Mouse (Mus musculus) forebrain, embryonic 13.5 days (tissue): ENCODE data around the gene Sod1. TPM values are rescaled to one million over a fixed set of nuclear protein-coding genes. Genes with fewer than 3 reads are reported as not detected.
"Not testable (repeated sequence)": the region's sequence is repeated elsewhere in the genome, so short reads cannot be mapped to it uniquely, and the experiment has no call there.

Source experiments
- ATAC-seq: fragments of 200-750 bp; cut with Nextera tagmentation; 2 replicates; pipeline ENCODE4 v1.8.0; 2017
- H3K27ac ChIP-seq: fragments of 300-500 bp; sonication (generic); 2 replicates; pipeline ENCODE4 v1.5.1; 2015; ENCODE audit warnings: inconsistent platforms, mild to moderate bottlenecking, moderate library complexity
- H3K27me3 ChIP-seq: fragments of 300-500 bp; sonication (generic); 2 replicates; pipeline ENCODE4 v1.6.1; 2015; ENCODE audit warnings: mild to moderate bottlenecking, inconsistent platforms
- H3K36me3 ChIP-seq: fragments of 300-500 bp; sonication (generic); 2 replicates; pipeline ENCODE4 v1.6.1; 2015; ENCODE audit warnings: mild to moderate bottlenecking, inconsistent platforms; ENCODE audit not compliant: poor library complexity, severe bottlenecking
- H3K4me1 ChIP-seq: fragments of 300-500 bp; sonication (generic); 2 replicates; pipeline ENCODE4 v1.6.1; 2015; ENCODE audit warnings: inconsistent platforms
- H3K4me2 ChIP-seq: fragments of 300-500 bp; sonication (generic); 2 replicates; pipeline ENCODE4 v1.6.1; 2015; ENCODE audit warnings: inconsistent platforms, mild to moderate bottlenecking, moderate library complexity
- H3K4me3 ChIP-seq: fragments of 300-500 bp; sonication (generic); 2 replicates; pipeline ENCODE4 v1.5.1; 2015; ENCODE audit warnings: mild to moderate bottlenecking, inconsistent platforms
- H3K9ac ChIP-seq: fragments of 300-500 bp; sonication (generic); 2 replicates; pipeline ENCODE4 v1.6.1; 2015; ENCODE audit warnings: mild to moderate bottlenecking, inconsistent platforms
- H3K9me3 ChIP-seq: fragments of 300-500 bp; sonication (generic); replicated peaks from 2 replicates; pipeline ENCODE4 v1.6.1; 2016; ENCODE audit warnings: inconsistent platforms
- WGBS: fragments of 180-500 bp; shearing (Covaris S2); methylation state at CpG from one replicate; pipeline ENCODE4 v1.1.7; 2015; 5-methylcytosine and 5-hydroxymethylcytosine counted together
- polyA plus RNA-seq: library from polyadenylated mRNA; unstranded; fragments of >200 nt; fragmentation: Nextera tagmentation; extraction: Ambion mirVana; gene quantifications from 2 replicates; pipeline ENCODE4 v1.2.1, GENCODE M21; 2015

Gene Sod1
- polyA plus RNA-seq, 1 experiment from 2014 or later: 979 TPM

DNA sequence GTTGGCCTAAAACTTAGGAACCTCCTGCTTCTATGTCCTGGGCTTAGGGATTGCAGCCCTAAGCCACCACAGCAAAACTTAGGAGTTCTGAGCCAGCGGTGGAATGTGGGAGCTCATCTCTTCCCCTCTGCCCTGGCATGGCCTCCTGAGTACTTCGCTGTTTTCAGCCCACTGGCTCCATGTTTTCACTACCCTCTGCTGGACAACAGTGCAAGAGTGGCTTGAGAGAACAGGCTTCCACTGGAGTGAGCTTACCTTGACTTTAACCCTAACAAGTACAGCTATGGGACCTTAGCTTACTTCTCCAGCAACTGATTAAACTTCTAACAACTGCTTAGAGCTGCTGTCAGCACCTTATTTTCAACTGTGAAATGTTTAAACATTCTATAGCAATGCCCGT, 14.6 kb downstream of the Sod1 start:
- no peak overlapping the region for H3K4me3 ChIP-seq
- no peak overlapping the region for H3K4me2 ChIP-seq
- H3K4me1 ChIP-seq: peaks cover 9% of the 10 kb centered on the region
- 92% methylated on average over 3 of the region's 3 CpGs for WGBS
- peaks cover 23% of the 10 kb centered on the region for H3K36me3 ChIP-seq
- H3K27ac ChIP-seq: no peak overlapping the region
- H3K27me3 ChIP-seq: no peaks in the 10 kb centered on the region
- no peak for ATAC-seq
- H3K9ac ChIP-seq: no peak overlapping the region
- no peaks in the 10 kb centered on the region for H3K9me3 ChIP-seq

GRCm38 (mm10) chr16:90239128-90239746, 18.7 kb downstream of the Sod1 start:
- Histone ChIP-seq H3K9ac (no peak overlapping the region), H3K9me3 (no peaks in the 10 kb centered on the region), H3K27me3 (no peaks in the 10 kb centered on the region), H3K27ac (no peak overlapping the region), H3K4me3 (no peak overlapping the region), H3K4me2 (no peak overlapping the region), H3K4me1 (peaks cover 7% of the 10 kb centered on the region), H3K36me3 (peaks cover 59% of the 10 kb centered on the region)
- 89% methylated on average over 6 of the region's 6 CpGs for WGBS
- no peak for ATAC-seq

- Histone ChIP-seq H3K9ac (no peak overlapping the region), H3K4me3 (no peak overlapping the region), H3K4me1 (no peaks in the 10 kb centered on the region), H3K36me3 (peaks cover 82% of the 10 kb centered on the region), H3K27me3 (no peaks in the 10 kb centered on the region), H3K9me3 (no peaks in the 10 kb centered on the region), H3K4me2 (no peak overlapping the region), H3K27ac (no peak overlapping the region)
- 87% methylated on average over 4 of the region's 4 CpGs for WGBS
- ATAC-seq: no peak
Measured at GRCm38 (mm10) chr16:90241875-90242274, 21.3 kb downstream of the Sod1 start.

DNA sequence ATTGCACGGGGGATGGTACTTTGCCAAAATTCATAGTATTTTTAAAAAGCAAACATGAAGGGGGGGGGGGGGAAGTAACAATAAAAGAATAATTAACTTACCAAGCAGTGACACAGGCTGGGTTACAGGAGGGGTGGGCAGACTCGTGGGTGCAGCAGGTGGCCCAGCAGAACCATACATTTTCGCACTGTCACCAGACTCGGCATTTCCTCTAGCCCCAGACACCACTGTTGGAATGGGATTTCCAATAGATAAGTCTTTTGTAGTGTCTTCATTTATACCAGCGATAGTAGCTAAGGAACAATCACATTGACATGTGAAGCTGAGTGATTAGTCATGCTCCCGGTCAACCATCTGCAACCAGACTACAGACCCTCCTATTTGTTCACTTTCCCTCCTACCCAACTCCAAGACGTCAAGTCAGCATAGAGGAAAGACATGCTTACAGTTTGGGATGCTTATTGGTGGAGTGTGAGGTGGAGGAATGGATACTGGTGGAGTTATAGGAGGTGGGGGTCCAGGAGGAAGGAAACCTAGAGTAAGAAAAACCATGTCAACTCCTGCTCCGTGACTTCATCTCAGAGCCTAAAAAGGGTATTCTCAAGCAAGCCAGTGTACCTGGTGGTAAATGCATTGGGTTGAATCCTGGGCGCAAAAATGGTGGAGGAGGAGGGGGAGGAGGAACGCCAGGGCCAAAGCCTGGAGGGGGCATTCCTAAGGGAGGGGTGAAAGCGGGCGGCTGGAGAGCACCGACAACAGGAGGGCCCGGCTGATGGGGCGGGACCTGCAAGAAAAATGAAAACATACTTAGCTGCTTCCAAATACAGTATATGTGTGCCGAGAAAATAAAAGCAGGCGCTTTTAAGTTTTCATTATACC, 22.1 kb downstream of the Sod1 start:
- Histone ChIP-seq H3K4me1 (no peaks in the 10 kb centered on the region), H3K27ac (no peak overlapping the region), H3K4me3 (no peak overlapping the region), H3K36me3 (peaks cover 89% of the 10 kb centered on the region), H3K9me3 (no peaks in the 10 kb centered on the region), H3K4me2 (no peak overlapping the region), H3K27me3 (no peaks in the 10 kb centered on the region), H3K9ac (no peak overlapping the region)
- ATAC-seq: no peak
- 84% methylated on average over 17 of the region's 17 CpGs for WGBS

DNA sequence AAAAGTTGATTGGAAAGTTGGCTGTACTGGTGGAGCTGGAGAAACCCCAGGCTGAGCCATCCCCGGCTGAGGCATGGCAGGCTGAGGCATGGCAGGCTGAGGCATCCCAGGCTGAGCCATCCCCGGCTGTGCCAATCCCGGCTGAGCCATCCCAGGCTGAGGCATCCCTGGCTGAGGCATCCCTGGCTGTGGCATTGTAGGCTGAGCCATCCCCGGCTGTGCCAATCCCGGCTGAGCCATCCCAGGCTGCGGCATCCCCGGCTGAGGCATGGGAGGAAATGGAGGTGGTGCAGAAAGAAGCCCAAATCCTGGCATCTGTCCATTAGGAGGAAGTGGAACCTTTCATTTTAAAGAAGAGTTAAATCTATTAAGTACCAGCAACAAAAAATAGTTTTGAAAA, 29.5 kb downstream of the Sod1 start:
- Histone ChIP-seq H3K27me3 (no peaks in the 10 kb centered on the region), H3K4me1 (no peaks in the 10 kb centered on the region), H3K27ac (no peak overlapping the region), H3K36me3 (peaks cover 83% of the 10 kb centered on the region), H3K9me3 (no peaks in the 10 kb centered on the region), H3K4me3 (no peak overlapping the region), H3K9ac (no peak overlapping the region), H3K4me2 (no peak overlapping the region)
- no peak for ATAC-seq
- WGBS: 89% methylated on average over 7 of the region's 7 CpGs

GRCm38 (mm10) chr16:90251256-90251655, 30.7 kb downstream of the Sod1 start:
- H3K9ac ChIP-seq, ATAC-seq, H3K27ac ChIP-seq, H3K4me1 ChIP-seq, H3K4me3 ChIP-seq, H3K4me2 ChIP-seq, H3K27me3 ChIP-seq, H3K9me3 ChIP-seq: not testable (repeated sequence)
- H3K36me3 ChIP-seq: peaks cover 79% of the 10 kb centered on the region
- 90% methylated on average over 3 of the region's 3 CpGs for WGBS

- Histone ChIP-seq H3K4me2 (no peak overlapping the region), H3K36me3 (peaks cover 80% of the 10 kb centered on the region), H3K4me1 (no peaks in the 10 kb centered on the region), H3K27me3 (no peaks in the 10 kb centered on the region), H3K9me3 (no peaks in the 10 kb centered on the region), H3K4me3 (no peak overlapping the region), H3K9ac (no peak overlapping the region), H3K27ac (no peak overlapping the region)
- no peak for ATAC-seq
- WGBS: 91% methylated on average over 2 of the region's 2 CpGs
Measured at GRCm38 (mm10) chr16:90252521-90252920, 32.0 kb downstream of the Sod1 start.

- H3K36me3 ChIP-seq: peaks cover 69% of the 10 kb centered on the region
- WGBS: 92% methylated on average over 7 of the region's 7 CpGs
- H3K4me2 ChIP-seq: no peak overlapping the region
- ATAC-seq: no peak
- no peaks in the 10 kb centered on the region for H3K9me3 ChIP-seq
- H3K9ac ChIP-seq: no peak overlapping the region
- H3K27me3 ChIP-seq: no peaks in the 10 kb centered on the region
- no peak overlapping the region for H3K4me3 ChIP-seq
- no peak overlapping the region for H3K27ac ChIP-seq
- no peaks in the 10 kb centered on the region for H3K4me1 ChIP-seq
Measured at GRCm38 (mm10) chr16:90258950-90259349, 38.4 kb downstream of the Sod1 start.

- Histone ChIP-seq H3K4me1 (no peaks in the 10 kb centered on the region), H3K9ac (no peak overlapping the region), H3K27ac (no peak overlapping the region), H3K36me3 (peaks cover 62% of the 10 kb centered on the region), H3K27me3 (no peaks in the 10 kb centered on the region), H3K9me3 (no peaks in the 10 kb centered on the region), H3K4me3 (no peak overlapping the region), H3K4me2 (no peak overlapping the region)
- no peak for ATAC-seq
- WGBS: 93% methylated on average over 5 of the region's 5 CpGs
Measured at GRCm38 (mm10) chr16:90259623-90260022, 39.1 kb downstream of the Sod1 start.

DNA sequence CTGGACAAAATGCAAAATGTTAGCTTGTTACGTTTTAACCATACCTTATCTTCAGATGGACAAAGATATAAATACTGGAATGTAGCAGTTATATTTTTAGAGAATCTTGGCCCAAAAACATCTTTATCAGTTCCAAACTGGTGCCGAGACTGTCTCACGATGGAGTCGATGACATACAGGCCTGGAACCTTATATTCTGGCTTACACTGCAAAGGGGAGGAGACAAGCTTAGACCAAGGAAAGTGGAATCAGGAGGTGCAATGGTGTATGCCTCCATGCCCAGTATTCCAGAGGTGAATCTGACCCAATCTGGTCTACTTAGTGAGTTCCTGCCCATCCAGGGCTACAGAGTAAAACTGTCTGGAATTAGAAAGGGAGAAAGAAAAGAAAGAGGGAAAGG, 39.5 kb downstream of the Sod1 start:
- Histone ChIP-seq H3K9me3 (no peaks in the 10 kb centered on the region), H3K36me3 (peaks cover 58% of the 10 kb centered on the region), H3K27me3 (no peaks in the 10 kb centered on the region), H3K4me1 (no peaks in the 10 kb centered on the region), H3K27ac (no peak overlapping the region), H3K4me2 (no peak overlapping the region), H3K9ac (no peak overlapping the region), H3K4me3 (no peak overlapping the region)
- ATAC-seq: no peak
- 96% methylated on average over 4 of the region's 4 CpGs for WGBS

GRCm38 (mm10) chr16:90261791-90262190, 41.2 kb downstream of the Sod1 start:
- no peak overlapping the region for H3K27ac ChIP-seq
- H3K9me3 ChIP-seq: no peaks in the 10 kb centered on the region
- 92% methylated on average over 2 of the region's 2 CpGs for WGBS
- no peak overlapping the region for H3K4me2 ChIP-seq
- peaks cover 5% of the 10 kb centered on the region for H3K4me1 ChIP-seq
- H3K36me3 ChIP-seq: peaks cover 45% of the 10 kb centered on the region
- no peak for ATAC-seq
- no peaks in the 10 kb centered on the region for H3K27me3 ChIP-seq
- H3K4me3 ChIP-seq: no peak overlapping the region
- no peak overlapping the region for H3K9ac ChIP-seq

DNA sequence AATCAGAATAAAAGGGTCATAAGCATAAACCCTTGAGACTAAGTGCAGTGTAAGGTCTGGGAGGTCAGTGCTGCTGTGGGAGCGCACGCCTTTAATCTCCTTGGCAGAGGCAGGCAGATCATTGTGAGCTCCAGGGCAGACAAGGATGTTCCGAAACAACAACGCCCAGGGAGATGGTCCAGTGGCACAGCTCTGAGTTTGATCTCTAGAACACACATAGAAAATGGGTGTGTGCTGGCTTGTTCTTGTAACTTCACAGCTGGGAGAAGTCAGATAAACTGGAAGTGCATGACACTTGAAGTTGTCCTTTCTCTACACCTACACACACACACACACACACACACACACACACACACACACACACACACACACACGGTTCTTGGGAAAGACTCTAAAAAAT, 43.5 kb downstream of the Sod1 start:
- no peak for ATAC-seq
- 83% methylated on average over 5 of the region's 5 CpGs for WGBS
- H3K36me3 ChIP-seq: peaks cover 27% of the 10 kb centered on the region
- peaks cover 9% of the 10 kb centered on the region for H3K4me1 ChIP-seq
- no peak overlapping the region for H3K4me3 ChIP-seq
- no peak overlapping the region for H3K9ac ChIP-seq
- no peak overlapping the region for H3K4me2 ChIP-seq
- no peak overlapping the region for H3K27ac ChIP-seq
- H3K27me3 ChIP-seq: no peaks in the 10 kb centered on the region
- H3K9me3 ChIP-seq: no peaks in the 10 kb centered on the region
